Mouse (Mus musculus): ENCODE results near the gene Il1r1. TPM values are rescaled to one million over a fixed set of nuclear protein-coding genes. Genes with fewer than 3 reads are reported as not detected.

The Il1r1 gene
- total RNA-seq (2023): 1 to 10 TPM; 1.2 to 1.6 TPM

DNA sequence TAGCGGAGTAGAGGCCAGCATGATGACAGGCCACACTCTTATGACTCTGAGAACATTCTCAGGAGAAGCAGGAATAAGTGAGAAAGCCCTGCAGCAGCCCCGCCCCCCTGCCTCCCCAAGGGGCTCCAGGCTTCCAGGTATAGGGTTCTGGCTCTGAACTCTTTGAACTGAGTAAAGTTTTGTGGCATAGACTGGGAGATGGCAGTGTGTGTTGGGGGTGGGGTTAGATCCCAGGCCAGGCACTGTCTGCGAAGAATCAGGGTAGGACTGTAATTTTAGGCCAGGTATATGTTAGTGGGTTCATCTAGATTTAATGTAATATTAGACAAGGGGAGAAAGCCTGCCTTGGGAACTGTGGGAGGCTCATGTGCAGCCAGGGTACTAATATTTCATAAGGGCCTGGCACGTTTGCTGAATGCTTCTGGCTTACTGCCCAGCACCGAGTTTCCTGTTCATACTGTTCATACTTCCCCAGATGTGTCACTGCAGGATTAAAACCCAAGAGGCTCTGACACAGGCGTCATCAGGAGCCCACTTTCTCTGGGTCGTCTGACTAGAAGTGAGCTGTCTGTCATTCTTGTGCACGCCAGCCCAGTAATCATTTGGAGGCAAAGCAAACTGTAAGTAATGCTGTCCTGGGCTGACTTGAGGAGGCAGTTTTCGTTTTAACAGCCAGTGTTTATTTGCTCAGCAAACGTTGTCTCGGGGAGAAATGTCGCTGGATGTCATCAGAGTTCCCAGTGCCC lies at the start of gene Il1r1:
Il1r1 (plus strand) TSS at position 542 of the 746 bp plus-strand sequence.

DNA sequence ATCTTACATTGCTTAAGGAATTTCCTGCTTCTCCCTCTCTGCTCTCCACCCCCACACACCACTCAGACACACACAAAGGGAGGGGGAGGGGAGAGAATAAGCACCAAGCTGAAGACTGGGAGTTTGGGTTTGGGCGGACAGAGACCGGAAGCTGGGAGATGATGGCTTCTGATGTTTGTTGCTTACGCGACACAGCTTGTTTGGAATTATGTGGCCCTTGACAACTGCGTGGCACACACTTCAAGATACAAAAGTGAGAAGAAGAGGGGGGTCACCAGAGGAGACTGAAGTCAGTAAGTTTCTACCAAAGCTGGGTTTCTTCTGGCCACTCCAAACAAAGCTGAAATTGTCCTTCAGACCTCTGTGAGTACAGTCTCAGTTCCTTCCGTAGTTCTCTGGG lies 99.6 kb downstream of the Il1r1 start, which contains the start of gene Il1rl2:
Il1rl2 (plus strand) TSS at position 154 of the 400 bp plus-strand sequence.

Other genes with a start within 250 kb of the Il1r1 start
- 100 to 1,000 TPM; 487 to 806 TPM for gene Il1r2, start 151.0 kb upstream of the Il1r1 start, total RNA-seq (2023)
- 10 to 100 TPM; 11.6 to 12.4 TPM for gene Il1rl2, start 99.5 kb downstream of the Il1r1 start, total RNA-seq (2023)
- 10 to 100 TPM; 15.7 to 15.9 TPM for gene Il1rl1, start 204.5 kb downstream of the Il1r1 start, total RNA-seq (2023)
- 10 to 100 TPM; 23.7 to 26.0 TPM for gene Il18r1, start 240.5 kb downstream of the Il1r1 start, total RNA-seq (2023)